Mouse (Mus musculus) thymus, postnatal 36 days (tissue): ENCODE data around the gene Tada1.

Source experiments
- DNase-seq, 2 experiments: peaks; one replicate each; pipeline ENCODE4 v3.0.0; 2022; ENCODE audit warnings: mixed read lengths in 2 of 2

The Tada1 gene

DNA sequence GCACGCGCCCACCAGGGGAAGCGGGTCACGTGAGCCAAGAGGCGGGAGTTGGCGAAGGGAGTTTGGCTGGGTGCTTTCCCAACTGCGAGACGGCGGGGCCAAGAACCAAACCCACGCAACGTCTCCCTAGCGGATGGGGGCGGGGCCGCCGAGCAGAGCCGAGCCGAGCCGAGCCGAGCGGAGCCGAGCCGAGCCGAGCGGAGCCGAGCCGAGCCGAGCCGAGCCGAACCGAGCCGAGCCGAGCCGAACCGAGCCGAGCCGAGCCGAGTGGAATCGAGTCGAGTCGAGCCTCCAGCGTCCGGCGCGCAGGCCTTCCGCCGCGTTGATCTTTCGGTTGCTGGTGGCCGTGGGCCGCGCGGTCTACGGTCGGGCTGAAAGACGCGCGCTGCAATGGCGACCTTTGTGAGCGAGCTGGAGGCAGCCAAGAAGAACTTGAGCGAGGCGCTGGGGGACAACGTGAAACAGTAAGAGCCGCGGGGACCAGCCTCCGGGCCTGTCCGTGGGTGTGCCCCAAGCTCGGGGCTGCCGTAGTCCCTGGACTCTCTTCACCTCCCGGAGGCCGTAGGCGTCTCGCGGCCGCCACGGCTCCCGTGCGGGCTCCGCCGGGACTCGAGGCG, at the start of gene Tada1:
Tada1 (plus strand) TSS at position 85 of the 617 bp plus-strand sequence.
- DNase-seq: peak; percentile 91 to 92

DNA sequence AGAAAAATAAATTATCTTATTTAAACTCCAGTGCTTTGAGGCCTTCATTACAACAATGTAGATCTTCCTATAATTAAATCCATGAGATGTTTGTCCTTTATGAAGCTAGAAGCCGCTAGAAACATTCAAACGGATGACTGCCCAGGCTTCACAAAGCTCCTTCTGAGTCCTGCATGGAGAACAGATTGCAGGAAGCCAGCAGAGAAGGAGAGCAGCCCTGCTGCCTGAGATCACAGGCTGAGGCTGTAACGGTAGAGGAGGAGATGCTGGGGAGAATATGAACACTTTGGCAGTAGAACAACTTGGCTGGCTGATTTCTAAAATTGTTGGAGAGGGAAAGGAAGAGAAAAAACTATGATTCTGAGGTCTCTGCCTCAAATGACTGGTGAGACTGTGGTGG, 48.1 kb upstream of the Tada1 start:
- no peak for DNase-seq

GRCm38 (mm10) chr1:166339110-166339509, 39.8 kb upstream of the Tada1 start:
- DNase-seq: no peak

GRCm38 (mm10) chr1:166342060-166342459, 36.8 kb upstream of the Tada1 start:
- no peak for DNase-seq

- no peak for DNase-seq
These were observed 36.4 kb upstream of the Tada1 start for GRCm38 (mm10) chr1:166342539-166342938.

DNA sequence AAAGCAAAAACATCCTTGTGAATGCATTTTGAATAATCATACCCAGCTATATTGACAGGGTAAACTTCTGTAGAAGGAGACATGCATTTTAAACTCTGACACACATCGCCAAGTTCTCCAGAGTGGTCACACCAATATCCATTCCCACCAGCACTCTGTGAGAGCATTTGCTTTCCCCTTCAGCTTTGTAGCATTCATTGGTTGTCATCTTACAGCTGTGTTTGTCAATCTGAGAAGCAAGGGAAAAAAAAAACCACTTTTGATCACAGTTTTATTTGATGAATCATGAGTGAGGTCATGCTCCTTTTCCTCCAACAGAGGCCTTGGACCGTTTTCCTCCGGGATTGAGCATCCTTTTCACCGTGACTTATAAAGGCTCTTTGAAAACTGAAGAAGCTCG, 35.3 kb upstream of the Tada1 start:
- DNase-seq: no peak

DNA sequence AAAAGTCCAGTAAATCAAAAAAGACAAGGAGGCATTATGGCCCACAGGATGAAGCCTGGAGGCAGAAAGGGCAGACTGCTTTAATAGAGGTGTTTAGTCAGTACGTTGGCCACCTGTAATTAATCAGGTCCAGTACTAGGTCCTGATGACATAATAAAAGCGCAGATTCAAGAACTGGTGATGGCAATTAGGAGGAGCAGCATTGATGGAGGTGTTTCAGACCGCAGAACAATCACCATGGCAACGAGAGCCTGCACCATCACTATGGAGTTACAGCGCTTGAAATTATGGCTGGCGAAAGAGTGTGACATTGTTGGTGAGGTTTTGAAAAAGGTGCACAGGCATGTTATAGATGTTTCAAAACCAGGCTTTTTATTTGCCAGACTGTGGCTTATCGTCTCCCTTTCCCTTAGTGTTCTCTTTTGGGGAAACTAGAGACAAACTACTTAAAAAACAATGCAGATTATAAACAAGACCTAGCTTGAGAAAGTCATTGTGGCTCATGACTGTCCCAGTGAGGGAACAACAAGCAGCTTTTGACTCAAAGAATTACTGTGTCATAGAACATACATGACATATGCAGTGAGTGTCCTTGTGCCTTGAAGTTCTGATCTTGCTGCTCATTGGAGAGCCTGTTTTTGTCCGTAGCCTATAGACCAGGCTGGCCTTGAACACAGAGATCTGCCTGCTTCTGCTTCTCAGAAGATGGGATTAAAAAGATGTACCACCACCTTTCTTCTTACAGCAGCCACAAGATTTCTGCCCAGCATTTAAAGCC, 34.4 kb upstream of the Tada1 start:
- no peak for DNase-seq

DNA sequence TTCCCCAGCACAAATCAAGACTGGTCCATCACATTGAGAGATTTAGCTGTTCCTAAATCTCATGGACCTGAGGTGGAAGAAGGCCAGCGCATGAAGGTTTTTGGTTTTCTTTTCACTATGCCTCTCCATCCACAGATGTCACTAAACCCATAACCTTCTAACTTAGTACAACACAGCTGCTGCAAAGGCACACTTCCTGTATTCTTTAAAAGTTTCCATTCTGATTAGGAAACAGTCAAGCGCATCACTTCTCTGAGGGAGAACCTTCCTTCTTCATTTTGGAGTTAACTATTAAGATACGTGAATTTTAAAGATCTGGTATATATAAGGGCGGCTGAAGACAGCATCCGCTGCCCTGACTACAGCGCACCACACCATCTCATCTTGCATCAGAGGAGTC, 33.3 kb upstream of the Tada1 start:
- no peak for DNase-seq

GRCm38 (mm10) chr1:166346906-166347305, 32.0 kb upstream of the Tada1 start:
- DNase-seq: no peak

- DNase-seq: no peak
These were observed 29.6 kb upstream of the Tada1 start for GRCm38 (mm10) chr1:166349341-166349740.

DNA sequence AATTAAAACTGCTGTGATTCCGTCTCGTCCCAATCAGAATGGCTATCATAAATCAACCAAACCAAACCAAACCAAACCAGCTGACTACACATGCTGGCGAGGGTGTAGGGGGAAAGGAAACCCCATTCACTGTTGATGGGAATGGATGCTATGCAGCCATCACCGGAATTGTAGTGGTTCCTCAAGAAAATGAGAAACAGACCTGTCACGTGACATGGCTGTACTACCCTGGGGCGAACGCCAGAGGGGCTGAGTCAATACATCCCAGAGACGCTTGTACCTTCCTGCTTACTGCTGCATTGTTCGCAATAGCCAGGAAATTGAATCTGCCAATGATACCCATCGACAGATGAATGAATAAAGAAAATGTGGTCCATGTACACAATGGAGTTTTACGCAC, 29.1 kb upstream of the Tada1 start:
- DNase-seq: no peak

- peak; percentile 77 to 83 for DNase-seq
These were observed 18.6 kb upstream of the Tada1 start for GRCm38 (mm10) chr1:166360157-166360855.

- no peak for DNase-seq
These were observed 18.0 kb upstream of the Tada1 start for GRCm38 (mm10) chr1:166360896-166361295.

- DNase-seq: no peak
These were observed 17.1 kb upstream of the Tada1 start for GRCm38 (mm10) chr1:166361842-166362241.

DNA sequence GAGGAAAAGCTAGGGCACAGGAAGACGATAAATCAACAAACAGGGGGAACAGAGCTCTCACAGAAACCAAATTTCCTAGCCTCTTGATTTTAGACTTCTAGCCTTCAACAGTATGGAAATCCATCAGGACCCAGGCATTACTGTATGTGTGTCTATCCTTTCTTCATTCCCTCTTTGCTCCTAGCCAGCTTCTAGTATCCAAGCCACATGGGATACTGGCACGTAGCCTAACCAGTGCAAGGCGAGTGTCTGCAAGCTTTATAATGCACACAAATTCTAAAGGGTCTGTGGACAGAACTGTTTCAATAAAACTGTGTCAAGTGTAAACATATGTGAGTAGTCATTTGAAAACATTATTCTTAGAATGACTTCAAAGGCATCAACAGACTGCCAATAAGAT, 16.2 kb upstream of the Tada1 start:
- DNase-seq: no peak

DNA sequence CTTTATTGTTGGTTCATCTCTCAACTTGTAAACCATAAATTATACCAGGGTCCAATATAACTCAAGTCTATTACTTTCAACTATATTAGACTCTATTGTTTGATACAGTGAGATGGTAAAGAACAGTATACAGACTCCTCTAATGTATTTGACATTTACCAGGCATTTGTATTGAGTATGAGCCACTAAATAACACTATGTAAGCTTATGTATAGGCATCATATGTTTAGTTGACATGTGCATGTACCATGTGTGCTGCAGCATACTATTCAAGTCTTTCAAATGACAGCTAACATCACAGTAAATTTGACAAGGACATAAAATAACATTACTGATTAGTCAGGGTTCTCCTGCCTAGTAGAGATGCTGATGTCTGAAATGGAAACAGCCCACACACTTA, 15.8 kb upstream of the Tada1 start:
- DNase-seq: no peak

- DNase-seq: no peak
These were observed 1.7 kb upstream of the Tada1 start for GRCm38 (mm10) chr1:166377171-166377570.

GRCm38 (mm10) chr1:166378431-166379012, 375 bp upstream of the Tada1 start:
- no peak for DNase-seq

GRCm38 (mm10) chr1:166379630-166380231, 834 bp downstream of the Tada1 start:
- peak; percentile 67 to 75 for DNase-seq

- DNase-seq: no peak
These were observed 2.4 kb downstream of the Tada1 start for GRCm38 (mm10) chr1:166381336-166381735.

- DNase-seq: no peak
These were observed 2.9 kb downstream of the Tada1 start for GRCm38 (mm10) chr1:166381821-166382220.

GRCm38 (mm10) chr1:166382626-166383025, 3.7 kb downstream of the Tada1 start:
- no peak for DNase-seq

DNA sequence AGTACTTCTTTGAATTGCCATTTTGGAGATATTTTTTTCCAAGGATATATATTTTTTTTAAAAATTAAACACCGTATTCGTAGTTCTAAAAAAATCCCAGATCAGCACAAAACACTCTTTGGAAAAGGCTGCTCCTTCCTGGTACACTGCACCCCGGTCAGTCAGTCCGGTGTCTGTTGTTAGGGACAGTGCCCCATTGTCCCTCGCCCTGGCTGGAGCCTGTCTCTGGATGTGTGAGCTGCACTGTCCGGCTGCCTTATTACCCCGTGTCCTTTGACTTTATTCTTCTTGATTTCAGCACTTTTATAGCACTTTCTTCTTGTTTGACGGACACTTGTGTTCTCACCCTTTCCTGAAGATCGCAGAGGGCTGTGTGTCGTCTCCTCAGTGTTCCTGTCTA, 5.7 kb downstream of the Tada1 start:
- no peak for DNase-seq
